Mouse (Mus musculus) testis, adult 10 weeks (tissue): ENCODE data around the gene Daglb. TPM values are rescaled to one million over a fixed set of nuclear protein-coding genes. Genes with fewer than 3 reads are reported as not detected.

ENCODE experiments used
- polyA plus RNA-seq: library from polyadenylated mRNA; stranded (reverse); fragments of 350-450 nt; fragmentation: Illumina TruSeq; extraction: RNeasy Lipid Tissue Mini Kit (QIAGEN cat#74804); gene quantifications from one replicate; pipeline ENCODE4 v1.2.3, GENCODE M21; 2014; ENCODE audit warnings: low read depth, low replicate concordance

Daglb gene
- 0.39 TPM for polyA plus RNA-seq

GRCm38 (mm10) chr5:143464100-143464756 lies at the start of gene Daglb:
TSS of gene Daglb (plus strand) at chr5:143464584.

GRCm38 (mm10) chr5:143527486-143528307 lies 63.3 kb downstream of the Daglb start, which contains the start of gene Rac1:
TSS of gene Rac1 (minus strand) at chr5:143528036.

Other genes with a start within 250 kb of the Daglb start
- gene Spdye4a, start 237.7 kb upstream of the Daglb start, polyA plus RNA-seq, result 8.0 TPM
- gene Zfp12, start 229.4 kb upstream of the Daglb start, polyA plus RNA-seq, result 5.0 TPM
- gene Zfp316, start 194.6 kb upstream of the Daglb start, polyA plus RNA-seq, result 0.52 TPM
- not detected for gene Zfp853, start 171.0 kb upstream of the Daglb start, polyA plus RNA-seq
- gene E130309D02Rik, start 149.2 kb upstream of the Daglb start, polyA plus RNA-seq, result 1.7 TPM
- gene Zdhhc4, start 135.3 kb upstream of the Daglb start, polyA plus RNA-seq, result 43.3 TPM
- not detected for gene Grid2ip, start 107.2 kb upstream of the Daglb start, polyA plus RNA-seq
- gene Kdelr2, start 60.7 kb upstream of the Daglb start, polyA plus RNA-seq, result 34.5 TPM
- gene Rac1, start 63.5 kb downstream of the Daglb start, polyA plus RNA-seq, result 62.3 TPM
- gene Cyth3, start 157.9 kb downstream of the Daglb start, polyA plus RNA-seq, result 57.5 TPM